Mouse (Mus musculus) olfactory bulb, adult 2 months (tissue): Measurements from ENCODE around the gene Foxo6. TPM values are rescaled to one million over a fixed set of nuclear protein-coding genes. Genes with fewer than 3 reads are reported as not detected.

Experiments used
- H3K27ac ChIP-seq: fragments of 200-500 bp; 2 replicates; pipeline ENCODE4 v1.5.1; 2012; ENCODE audit warnings: low read depth, low read length; ENCODE audit not compliant: insufficient read depth
- H3K4me1 ChIP-seq: fragments of 200-500 bp; 2 replicates; pipeline ENCODE4 v1.6.1; 2012; ENCODE audit warnings: low read length; ENCODE audit not compliant: control insufficient read depth, insufficient read depth
- H3K4me3 ChIP-seq: fragments of 200-500 bp; 2 replicates; pipeline ENCODE4 v1.5.1; 2012; ENCODE audit warnings: mild to moderate bottlenecking, low read depth, low read length, moderate library complexity; ENCODE audit not compliant: insufficient read depth
- CTCF ChIP-seq: fragments of 200-500 bp; IDR thresholded peaks from 2 replicates; pipeline ENCODE4 v1.5.1; 2012; ENCODE audit warnings: low read depth, mild to moderate bottlenecking, low read length, moderate library complexity; ENCODE audit not compliant: insufficient read depth
- POLR2A ChIP-seq: fragments of 200-500 bp; IDR thresholded peaks from 2 replicates; pipeline ENCODE4 v1.6.1; 2012; ENCODE audit warnings: mild to moderate bottlenecking, low read depth, low read length, moderate library complexity; ENCODE audit not compliant: insufficient read depth
- WGBS: fragments of 180-500 bp; shearing (Covaris S2); methylation state at CpG from one replicate; pipeline ENCODE4 v1.1.7; 2018; 5-methylcytosine and 5-hydroxymethylcytosine counted together
- polyA plus RNA-seq: library from polyadenylated mRNA; stranded (reverse); fragments of >200 nt; gene quantifications from 2 replicates; pipeline ENCODE4 v1.2.4, GENCODE M21; 2012; ENCODE audit warnings: low replicate concordance; ENCODE audit not compliant: missing spikeins, insufficient read depth, insufficient read length

The Foxo6 gene
- polyA plus RNA-seq, 1 experiment: not detected

- TF ChIP-seq CTCF (no peak), POLR2A (no peak)
- 76% methylated on average over 4 of the region's 4 CpGs for WGBS
Observed at GRCm38 (mm10) chr4:120226682-120227081, 60.5 kb downstream of the Foxo6 start.

GRCm38 (mm10) chr4:120225135-120225780, 61.9 kb downstream of the Foxo6 start:
- peaks cover 3% of the 10 kb centered on the region; the same call in 1 of the 2 replicates for H3K4me1 ChIP-seq
- WGBS: 22% methylated on average over 6 of the region's 6 CpGs

More at GRCm38 (mm10) chr4:120226682-120227081, 60.5 kb downstream of the Foxo6 start:
- Histone ChIP-seq H3K4me3 (no peak overlapping the region), H3K4me1 (peaks cover 3% of the 10 kb centered on the region; the same call in 1 of the 2 replicates), H3K27ac (no peak overlapping the region)

GRCm38 (mm10) chr4:120223805-120224204, 63.3 kb downstream of the Foxo6 start:
- WGBS: 78% methylated on average over 6 of the region's 6 CpGs
- TF ChIP-seq CTCF (no peak), POLR2A (no peak)
- Histone ChIP-seq H3K4me3 (no peak overlapping the region), H3K4me1 (peaks cover 3% of the 10 kb centered on the region; the same call in 1 of the 2 replicates), H3K27ac (no peak overlapping the region)

More at GRCm38 (mm10) chr4:120225135-120225780, 61.9 kb downstream of the Foxo6 start:
- TF ChIP-seq CTCF: peak; percentile 89
- no peak for TF ChIP-seq POLR2A
- no peak overlapping the region for H3K27ac ChIP-seq
- H3K4me3 ChIP-seq: no peak overlapping the region

- Histone ChIP-seq H3K4me3 (no peak overlapping the region), H3K27ac (no peak overlapping the region), H3K4me1 (peaks cover 3% of the 10 kb centered on the region; the same call in 1 of the 2 replicates)
- WGBS: 66% methylated on average over 7 of the region's 7 CpGs
- no peak for TF ChIP-seq CTCF
- TF ChIP-seq POLR2A: no peak
Observed at GRCm38 (mm10) chr4:120223108-120223745, 63.9 kb downstream of the Foxo6 start.

GRCm38 (mm10) chr4:120221708-120222107, 65.4 kb downstream of the Foxo6 start:
- Histone ChIP-seq H3K4me3 (no peak overlapping the region), H3K27ac (no peak overlapping the region), H3K4me1 (peaks cover 3% of the 10 kb centered on the region; the same call in 1 of the 2 replicates)
- no peak for TF ChIP-seq POLR2A
- TF ChIP-seq CTCF: no peak
- WGBS: 46% methylated on average over 6 of the region's 6 CpGs

- Histone ChIP-seq H3K4me3 (no peak overlapping the region), H3K4me1 (no peaks in the 10 kb centered on the region), H3K27ac (no peak overlapping the region)
- WGBS: 73% methylated on average over 9 of the region's 9 CpGs
- TF ChIP-seq CTCF (no peak), POLR2A (no peak)
Observed at GRCm38 (mm10) chr4:120218878-120219277, 68.3 kb downstream of the Foxo6 start.

Other genes with a start within 250 kb of the Foxo6 start
- gene AL607142.1, start 222.4 kb downstream of the Foxo6 start, polyA plus RNA-seq: not detected in 2 replicates
- not detected in 2 replicates for gene Edn2, start 126.1 kb downstream of the Foxo6 start, polyA plus RNA-seq
- gene Scmh1, start 117.9 kb upstream of the Foxo6 start, polyA plus RNA-seq: not detected in 2 replicates
- gene Slfnl1, start 244.9 kb upstream of the Foxo6 start, polyA plus RNA-seq: not detected in 2 replicates